Mouse (Mus musculus): Measurements from ENCODE around the gene Tent5b.

The Tent5b gene

DNA sequence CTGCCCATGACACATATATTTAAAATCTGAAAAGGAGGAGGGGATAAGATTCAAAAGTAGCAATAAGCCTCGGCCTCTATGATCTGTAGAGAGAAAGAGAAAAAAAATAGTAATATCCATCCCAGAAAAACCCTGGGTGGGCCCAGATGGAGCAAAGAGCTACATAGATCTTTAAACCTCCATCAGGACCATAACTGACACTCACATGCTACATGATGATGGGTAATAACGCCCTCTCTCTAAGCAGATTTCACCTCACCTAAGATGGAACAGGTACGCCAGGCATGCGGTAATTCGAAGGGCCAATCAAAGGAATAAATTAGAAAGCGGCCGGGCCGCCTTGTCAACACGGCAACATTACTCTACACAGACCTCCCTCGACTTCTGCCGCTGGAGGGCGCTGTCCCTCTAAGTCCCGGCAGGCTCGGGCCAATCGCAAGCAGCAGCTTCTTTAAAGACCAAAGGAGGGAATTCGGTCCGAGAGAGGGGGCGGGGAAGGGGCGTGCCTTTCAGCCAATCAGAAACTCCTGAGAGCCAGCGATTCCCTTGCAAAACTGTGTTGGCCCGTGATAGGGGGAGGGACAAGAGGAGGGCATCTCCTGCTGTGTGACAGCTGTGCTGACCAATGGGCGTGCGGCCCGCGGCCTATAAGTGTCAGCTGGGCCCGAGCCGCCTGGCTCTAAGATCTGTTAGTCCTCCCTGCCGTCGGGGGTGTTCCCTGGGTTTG is at the start of gene Tent5b:
Gene Tent5b, plus strand, starts transcription at position 675 of the 727 bp plus-strand sequence.
- peak; percentile 94 for DNase-seq (ENCODE audit: low read depth, low spot score)

DNA sequence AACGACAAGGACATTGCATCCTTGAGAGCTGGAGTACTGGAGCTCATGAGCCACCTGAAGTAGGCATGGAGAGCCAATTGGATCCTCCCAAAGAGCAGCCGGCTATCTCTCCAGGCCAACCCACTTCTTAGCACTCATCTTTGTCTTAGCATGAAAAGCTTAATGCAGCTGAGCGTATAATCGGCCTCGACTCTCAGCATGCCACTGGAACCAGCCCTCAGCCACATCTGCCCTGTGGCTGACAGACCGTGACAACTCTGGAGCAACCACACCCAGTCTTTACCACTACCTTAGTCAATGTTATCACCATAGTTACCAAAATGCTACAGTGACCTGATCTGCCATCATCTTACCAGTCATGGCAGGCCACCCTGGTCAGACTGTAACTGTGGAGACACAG is 48.4 kb upstream of the Tent5b start:
- DNase-seq (ENCODE audit: low read depth, low spot score) = no peak

DNA sequence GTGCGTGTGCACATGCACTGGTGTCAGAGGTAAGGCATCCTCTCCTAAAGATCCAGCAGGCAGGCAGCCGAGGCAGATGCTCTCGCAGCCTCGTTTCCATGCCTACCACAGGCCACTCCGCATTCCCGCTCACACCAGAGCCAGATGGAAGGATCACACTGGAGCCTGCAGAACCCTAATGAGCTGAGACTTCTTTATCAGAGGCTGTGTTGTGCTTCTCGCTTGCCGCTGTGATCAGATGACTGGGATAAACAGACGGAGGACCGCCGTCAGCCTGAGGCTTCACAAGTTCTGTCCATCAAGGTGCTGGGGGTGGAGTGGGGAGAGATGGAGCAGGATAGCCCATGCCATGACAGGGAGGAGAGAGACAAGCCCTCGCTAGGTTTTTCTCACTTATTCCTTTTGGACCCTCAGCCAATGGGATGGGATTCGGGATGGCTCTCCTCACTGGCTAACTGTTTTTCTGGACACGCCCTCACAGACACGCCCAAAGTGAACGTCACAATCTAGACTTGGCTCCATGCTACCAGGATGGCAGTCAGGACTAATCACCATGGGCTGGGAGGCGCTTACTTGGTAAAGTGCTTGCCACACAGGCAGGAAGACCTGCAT is 47.3 kb upstream of the Tent5b start:
- DNase-seq (ENCODE audit: low read depth, low spot score) = no peak

DNA sequence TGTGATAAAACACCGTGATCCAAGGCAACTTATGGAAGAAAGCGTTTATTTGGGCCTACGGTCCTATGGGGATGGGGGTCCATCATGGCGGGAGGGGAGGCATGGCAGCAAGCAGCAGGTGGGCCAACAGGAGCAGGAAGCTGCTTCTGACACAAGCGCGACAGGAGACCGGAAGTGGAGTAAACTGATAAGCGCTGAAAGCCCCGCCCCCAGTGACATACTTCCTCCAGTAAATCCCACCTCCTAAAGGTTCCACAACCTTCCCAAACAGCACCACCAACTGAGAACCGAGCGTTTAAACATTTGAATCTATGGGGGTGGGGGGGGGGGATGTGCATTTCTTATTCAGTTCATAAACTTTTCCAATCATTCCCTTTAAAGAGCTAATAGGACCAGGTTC is 44.0 kb upstream of the Tent5b start:
- no peak for DNase-seq (ENCODE audit: low read depth, low spot score)

DNA sequence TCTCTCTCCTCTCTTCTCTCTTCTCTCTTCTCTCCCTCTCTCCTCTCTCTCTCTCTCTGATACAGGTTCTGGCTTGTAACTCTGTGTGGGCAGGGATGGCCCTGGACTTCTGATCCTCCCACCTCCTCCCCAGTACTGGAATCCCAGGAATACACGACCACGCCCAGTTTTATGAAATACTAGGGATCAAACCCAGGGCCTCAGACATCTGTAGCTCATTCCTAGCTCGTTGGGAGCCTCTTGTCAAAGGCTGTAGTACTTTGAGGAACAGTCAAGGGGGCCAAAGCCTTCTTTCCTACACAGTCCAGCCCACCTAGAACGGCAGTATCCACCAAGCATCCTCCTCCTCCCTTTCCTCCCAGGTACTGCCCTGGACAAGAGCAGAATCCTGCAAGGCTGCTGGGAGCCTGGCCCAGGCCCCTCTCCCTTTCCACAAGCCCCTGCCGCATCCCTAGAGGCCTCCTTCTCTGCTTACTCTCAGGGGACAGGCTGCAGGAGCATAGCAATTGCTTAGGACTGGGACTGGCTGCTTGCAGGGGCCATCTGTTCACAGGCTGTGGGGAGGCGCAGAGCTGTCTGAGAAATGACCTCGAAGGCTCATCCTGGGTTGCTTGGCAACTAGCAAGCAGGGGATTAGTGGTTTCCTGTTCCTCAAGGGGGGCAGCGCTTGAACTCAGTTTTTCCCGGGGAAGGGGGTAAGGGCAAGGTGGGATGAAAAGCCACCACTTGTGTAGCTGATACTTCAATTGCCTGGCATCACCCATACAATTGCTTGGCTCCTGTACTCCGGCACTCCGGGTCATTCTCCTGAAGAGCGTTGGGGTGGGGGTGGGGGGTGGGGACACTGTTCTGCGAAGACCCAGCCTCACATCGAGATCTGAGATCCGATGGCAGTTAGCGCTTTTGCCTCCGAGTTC is 40.2 kb upstream of the Tent5b start:
- no peak for DNase-seq (ENCODE audit: low read depth, low spot score)

DNA sequence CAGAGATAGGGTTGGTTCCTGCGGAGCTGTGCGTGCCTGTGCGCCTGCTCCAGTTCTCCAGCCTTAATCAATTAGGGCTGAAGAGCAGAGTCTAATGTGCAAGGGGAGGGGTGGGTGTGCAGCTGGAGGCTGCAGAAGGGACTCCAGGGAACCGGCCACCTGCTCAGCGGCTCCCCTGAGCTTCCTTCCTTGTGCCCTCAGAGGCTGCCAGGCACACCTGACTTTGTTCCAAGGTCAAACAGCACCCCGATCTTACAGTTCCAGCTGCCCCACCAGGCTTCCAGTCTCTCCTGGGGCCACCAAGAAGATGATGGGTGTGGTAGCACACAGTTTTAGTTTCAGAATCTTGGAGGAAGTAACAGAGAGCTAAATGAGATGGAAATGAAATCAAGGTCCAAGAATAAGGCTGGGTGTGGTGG is 39.5 kb upstream of the Tent5b start:
- no peak for DNase-seq (ENCODE audit: low read depth, low spot score)

DNA sequence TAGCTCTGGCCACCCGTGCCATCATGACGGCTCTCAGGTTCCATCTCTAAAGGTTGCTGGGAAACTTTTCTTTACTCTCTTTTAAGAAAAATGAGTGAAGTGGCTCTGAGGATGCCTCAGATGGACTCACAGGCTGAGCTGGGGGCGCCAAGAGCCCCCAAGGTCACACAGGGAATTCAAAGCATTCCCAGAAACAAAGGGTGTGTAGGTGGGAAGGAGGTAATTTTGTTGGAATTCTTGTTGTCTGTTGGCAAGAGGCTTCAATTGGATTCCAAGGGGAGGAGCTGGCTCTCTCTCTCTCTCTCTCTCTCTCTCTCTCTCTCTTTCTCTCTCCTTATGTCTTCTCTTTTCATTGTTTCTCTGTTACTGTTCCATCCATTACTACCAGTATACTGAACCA is 37.7 kb upstream of the Tent5b start:
- no peak for DNase-seq (ENCODE audit: low read depth, low spot score)

DNA sequence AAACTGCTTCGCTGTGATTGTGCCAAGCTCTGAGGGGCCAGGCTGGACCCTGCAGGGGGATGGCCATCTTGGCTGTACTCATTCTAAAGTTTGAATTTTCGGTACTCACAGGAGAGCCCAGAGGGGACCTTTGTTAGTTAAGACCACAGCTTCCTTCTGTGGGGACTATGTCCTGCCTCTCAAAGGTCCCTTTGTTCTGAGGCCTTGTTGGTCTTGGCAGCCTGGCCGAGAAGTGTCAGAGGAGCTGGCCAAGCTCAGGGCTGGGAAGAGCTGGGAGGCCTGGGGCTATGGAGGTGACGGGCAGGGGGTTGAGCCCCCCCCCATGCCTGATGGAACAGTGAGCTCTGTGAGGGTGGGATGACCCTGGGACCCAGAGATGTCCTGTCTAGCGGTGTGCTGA is 36.8 kb upstream of the Tent5b start:
- DNase-seq (ENCODE audit: low read depth, low spot score) = no peak

DNA sequence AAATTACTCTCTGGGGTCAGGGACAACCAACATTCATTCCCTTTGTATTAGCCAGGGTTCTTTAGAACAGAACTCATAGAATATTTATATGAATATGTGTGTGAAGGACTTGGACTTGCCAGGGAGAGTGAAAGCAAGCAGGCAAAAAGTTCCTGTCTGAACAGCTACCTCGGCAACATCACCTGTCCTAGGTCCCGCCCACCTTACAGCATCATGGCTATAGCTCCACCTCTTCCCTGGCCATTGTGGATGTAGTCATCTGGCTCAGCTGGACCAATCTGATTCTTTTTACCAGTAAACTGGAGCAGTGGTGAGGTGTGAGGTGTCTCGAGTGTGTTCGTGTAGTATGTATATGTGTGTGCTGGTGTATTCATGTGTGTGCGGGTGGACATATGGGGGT is 34.2 kb upstream of the Tent5b start:
- DNase-seq (ENCODE audit: low read depth, low spot score) = no peak

DNA sequence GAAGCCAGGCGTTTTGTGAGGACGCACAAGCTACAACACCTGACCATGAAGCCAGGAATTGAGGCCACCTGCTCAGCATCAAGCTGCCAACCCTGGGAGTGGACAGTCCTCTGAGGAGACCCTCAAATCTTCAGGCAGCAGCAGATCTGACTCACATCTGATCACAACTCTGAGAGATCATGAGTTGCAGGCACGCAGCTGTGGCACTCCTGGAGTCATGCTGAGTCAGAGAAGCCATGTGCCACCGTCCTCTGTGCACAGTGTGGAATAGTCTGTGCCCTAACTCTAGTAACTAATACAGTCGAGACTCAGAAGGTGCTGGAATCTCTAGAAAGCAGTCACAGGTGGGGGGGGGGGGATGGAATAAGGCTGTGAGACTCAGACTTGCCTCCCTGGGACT is 32.6 kb upstream of the Tent5b start:
- no peak for DNase-seq (ENCODE audit: low read depth, low spot score)

DNA sequence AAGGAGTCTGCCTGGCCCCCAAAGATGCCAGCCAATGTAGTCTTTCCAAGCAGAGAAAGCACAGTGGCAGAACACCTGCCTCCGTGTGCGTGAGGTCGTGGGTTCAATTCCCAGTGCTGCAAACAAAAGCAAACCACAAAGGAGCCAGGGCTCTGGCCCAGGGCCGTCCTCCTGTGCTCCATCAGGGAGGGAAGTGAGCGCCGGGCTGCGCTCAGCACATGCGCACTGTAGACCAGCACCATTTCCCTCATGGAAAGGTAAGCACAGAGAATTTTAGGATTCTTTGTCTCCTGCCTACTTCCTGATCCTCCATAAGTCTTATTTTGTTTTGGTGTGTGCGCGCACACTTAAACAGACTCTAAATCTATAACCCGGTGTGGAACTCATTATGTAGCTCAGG is 32.0 kb upstream of the Tent5b start:
- no peak for DNase-seq (ENCODE audit: low read depth, low spot score)

DNA sequence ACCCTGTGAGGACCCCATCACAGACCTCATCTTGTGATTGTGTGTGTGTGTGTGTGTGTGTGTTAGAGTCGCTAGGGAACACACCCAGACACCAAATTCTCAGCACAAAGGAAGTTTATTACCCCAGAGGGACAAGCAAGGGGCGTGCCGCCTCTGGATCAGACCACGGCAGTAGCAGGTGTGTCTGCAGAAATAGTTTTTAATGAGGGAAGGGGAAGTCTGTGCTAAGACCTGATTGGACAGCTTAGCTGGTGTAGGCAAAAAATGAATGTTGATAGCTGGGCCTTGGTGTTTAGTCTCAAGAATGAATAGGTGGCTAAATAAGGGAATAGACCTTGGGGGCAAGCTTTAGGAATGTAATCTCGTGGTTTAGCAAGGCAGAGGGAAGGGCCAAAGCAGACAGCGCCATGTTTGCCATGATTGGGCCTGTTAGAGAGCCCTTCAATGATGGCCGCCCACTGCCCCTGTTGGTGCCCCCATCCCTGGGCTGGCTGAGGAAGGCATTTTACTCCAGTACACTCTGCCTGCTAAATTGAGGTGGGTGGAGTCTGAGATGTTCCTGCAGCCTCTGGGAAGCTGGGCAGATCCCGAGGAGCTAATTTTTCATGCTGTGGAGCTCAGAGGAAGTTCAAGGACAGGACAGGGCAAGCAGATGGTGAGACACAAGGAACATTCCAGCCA is 31.1 kb upstream of the Tent5b start:
- DNase-seq (ENCODE audit: low read depth, low spot score) = no peak

DNA sequence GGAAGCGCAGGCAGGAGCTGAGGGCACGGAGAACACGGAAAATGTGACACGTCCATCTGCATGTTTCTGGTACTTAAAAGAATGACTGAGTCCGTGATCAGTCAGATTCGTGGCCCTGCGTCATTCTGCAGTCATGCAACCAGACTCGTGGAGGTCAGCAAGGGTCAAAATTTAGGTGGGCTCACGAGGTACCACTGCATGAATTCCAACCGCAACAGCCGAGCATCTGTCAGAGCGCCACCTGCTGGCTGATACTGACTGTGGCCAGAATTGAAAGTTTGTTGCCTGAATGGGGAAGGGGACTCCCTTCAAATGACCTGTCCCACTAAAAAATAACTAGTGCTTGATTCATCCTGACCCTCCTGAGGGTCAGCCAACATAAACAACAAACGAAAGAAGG is 30.2 kb upstream of the Tent5b start:
- DNase-seq (ENCODE audit: low read depth, low spot score) = peak; percentile 71

DNA sequence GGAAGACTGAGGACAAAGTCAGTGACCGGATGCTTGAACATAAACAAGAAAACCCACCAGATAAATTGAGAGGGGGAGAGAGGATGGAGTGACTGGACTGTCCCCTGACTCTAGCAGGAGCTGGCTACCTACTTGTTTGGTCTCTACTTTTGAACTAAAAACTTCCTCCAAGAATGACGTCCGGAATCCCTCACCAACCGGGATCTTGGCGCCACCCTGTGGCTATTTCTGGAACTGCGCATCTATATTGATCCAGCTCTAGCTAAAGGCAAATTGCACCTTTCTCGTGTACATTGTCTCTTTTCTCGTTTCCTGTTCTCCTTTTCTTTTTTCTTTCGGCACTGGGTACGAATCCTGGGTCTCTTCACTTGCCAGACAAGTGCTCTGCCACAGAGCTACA is 28.4 kb upstream of the Tent5b start:
- peak; percentile 86 for DNase-seq (ENCODE audit: low read depth, low spot score)

DNA sequence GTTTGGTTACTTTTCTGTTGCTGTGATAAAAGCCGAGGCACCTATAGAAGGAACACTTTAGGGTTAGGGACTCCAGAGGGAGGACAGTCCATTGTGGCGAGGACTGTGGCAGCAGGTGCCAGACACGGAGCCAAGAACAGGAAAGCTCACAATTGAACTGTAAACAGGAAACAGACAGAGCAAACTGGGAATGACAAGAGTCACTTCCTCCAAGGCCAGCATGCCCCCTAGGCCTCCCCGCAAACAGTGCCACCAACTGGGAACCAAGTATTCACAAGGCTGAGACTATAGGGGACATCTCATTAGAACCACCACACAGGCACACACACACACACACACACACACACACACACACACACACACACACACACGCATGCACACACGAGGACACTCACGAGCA is 27.5 kb upstream of the Tent5b start:
- no peak for DNase-seq (ENCODE audit: low read depth, low spot score)

DNA sequence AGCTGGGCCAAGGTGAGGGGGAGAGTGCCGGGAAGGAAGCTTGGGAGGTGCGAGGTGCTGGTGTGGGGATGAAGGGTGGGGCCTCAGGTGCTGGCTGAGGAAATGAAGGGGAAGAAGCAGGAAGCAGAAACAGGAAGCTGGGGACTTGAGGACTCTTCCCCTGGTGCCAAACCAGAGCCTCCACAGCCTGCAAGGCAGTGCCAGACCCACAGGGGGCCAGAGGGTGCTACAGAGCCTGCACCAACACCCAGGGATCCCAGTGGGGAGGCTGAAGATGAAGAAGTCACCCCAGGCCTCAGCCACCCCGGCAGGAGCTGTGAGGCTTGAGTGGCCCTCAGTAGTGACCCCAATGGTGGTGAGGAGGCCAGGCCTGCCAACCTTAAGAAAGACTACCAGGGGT is 21.9 kb upstream of the Tent5b start:
- DNase-seq (ENCODE audit: low read depth, low spot score) = no peak

DNA sequence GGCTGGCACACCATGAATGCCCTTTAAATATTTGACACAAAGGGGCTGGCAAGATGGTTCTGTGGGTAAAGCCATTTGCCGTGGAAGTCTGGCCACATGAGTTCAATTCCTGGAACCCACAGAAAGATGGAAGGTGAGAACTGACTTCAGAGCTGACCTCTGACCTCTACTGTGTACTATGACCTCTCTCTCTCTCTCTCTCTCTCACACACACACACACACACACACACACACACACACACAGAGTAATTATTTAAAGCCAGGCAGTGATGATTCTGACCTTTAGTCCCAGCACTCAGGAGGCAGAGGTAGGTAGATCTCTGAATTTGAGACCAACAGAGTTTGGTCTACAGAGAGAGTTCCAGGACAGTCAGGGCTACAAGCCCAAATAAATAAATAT is 19.9 kb upstream of the Tent5b start:
- no peak for DNase-seq (ENCODE audit: low read depth, low spot score)

DNA sequence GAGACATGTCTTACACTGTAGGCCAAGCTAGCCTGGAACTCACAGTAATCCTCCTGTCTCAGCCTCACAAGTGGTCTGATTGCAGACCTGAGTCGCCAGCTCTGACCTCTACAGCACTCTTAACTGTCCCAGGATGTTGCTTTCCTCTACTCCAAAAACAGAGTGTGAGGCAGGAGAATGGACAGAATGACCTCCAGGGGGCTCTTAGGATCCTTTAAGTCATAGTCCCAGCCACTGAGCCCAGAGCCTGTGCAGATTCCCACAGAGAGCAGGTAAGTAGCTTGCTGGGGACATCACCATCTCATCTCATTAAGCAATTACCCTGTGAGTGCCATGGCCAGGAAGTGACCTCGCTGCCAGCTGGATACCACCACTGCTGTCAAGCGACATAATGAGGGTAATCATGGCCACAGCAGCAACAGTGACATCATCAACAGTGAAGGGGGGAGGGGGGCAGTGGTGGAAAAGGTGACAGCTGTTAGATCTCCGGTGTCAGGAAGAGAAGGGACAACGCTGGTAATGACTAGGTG is 19.1 kb upstream of the Tent5b start:
- DNase-seq (ENCODE audit: low read depth, low spot score) = no peak

DNA sequence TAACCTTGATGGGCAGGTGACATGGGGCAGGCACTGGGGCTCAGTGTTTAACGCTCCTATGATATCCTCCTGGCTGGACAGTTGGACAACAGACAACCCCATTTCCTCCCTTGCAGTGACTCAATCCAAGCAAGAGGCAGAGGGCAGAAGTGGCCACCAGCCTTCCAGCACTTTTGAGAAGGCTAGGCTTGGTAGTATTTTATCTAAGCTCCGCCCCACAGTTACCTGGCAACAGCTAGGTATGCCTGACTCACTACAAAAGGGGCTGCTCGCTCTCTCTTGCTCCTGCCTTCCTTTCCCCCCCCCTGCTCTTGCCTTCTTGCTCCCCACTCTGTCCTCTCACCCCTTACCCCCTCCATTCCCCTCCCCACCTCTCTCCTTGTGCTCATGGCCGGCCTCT is 18.6 kb upstream of the Tent5b start:
- no peak for DNase-seq (ENCODE audit: low read depth, low spot score)

DNA sequence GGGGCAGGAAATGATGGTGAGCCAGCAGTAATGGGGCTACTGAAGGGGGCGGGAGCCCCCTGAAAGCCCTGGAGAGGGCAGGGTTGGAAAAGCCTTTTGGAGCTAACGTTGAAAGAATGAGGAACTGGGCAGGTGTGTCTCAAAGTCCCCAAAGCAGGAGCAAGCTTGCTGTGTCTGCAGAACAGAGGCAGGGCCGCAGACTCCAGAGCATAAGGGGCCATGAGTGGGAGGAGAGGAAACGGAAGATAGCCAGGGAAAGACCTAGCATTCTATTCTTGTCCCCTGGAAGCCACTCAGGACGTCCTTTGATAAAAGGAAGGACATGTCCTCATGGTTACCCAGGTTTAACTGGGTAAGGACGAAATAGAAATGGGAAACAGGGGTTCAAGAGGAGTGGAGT is 16.7 kb upstream of the Tent5b start:
- DNase-seq (ENCODE audit: low read depth, low spot score) = no peak

DNA sequence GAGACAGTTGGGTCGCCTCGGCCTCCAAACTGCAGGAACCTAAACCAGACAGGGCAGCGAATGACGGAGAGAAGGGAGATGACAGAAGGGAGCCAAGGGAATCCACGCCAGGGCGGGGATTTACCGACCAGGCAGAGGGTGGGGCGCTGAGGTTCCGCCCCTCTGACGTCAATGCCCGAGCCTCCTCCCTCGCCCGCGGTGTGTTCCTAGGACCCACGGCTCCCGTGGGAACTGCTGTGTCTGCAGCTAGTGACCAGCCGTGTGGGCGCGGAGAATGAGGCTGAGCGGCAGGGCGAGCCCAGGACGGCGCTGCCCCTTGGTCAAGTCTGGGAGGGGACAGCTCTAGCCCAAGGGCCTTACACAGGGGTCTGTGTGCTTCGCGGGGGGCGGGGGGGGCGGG is 11.9 kb upstream of the Tent5b start:
- DNase-seq (ENCODE audit: low read depth, low spot score) = peak; percentile 85

DNA sequence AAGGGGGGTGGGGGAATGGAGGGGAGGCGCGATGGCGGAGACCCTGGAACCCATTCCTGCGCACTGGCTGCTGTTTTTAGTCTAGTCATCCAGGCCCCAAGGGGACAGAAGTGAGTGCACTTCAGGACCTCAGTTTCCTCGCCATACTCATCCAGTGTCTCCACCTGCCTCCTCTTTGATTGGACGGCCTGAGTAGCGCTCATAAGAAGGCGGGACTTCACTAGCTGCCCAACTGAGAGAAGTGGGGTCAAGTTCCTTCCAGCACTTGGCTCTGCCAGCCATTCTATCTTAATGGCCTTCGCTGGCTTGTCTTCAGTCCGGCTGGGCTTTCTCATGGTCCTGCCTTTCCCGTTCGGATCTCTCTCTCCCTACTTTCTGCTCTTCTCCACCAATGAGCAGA is 10.8 kb upstream of the Tent5b start:
- DNase-seq (ENCODE audit: low read depth, low spot score) = no peak

All from CD4-positive, CD25-positive, alpha-beta regulatory T cell, adult 2 months (primary cell).